In the genomic region with DNA sequence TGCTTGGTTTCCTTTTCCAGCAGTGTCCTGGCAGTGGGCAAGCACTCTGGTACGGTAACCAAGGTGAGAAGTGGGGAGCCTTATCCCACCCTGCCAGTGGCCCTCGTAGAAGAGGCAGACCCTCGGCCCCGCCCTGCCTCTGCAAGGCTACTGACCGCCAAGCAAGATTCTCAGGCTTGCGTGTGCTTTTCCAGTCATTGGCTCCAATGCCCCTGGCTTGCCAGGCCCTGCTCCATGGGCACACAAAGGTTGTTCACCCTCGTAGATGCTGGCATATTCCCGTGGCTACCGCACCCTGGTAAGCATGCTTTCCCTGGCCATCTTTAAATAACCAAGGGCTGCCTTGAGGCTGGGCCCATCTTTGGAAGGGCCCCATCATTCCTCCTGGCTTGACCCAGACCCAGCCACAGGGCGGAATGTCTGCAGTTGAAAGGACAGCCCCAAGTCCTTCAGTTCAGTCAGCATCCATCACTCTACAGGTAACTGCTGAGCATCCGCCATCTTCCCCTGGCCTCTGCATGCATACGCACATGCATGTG, we compare ENCODE assay signal across 16 mouse cellular contexts. TPM values are rescaled to one million over a fixed set of nuclear protein-coding genes. Genes with fewer than 3 reads are reported as not detected.
DNase-seq lines count a peak whose midpoint lies in the region; ATAC-seq lines count a peak whose summit lies in the region.
"Had no signal": no experiment of that assay in that cellular context is flagged by ENCODE, and none has a peak within 500 bp of the region (broad histone marks: within the 10 kb centered on the region; RNA-seq: fewer than 3 reads in every experiment).

No protein-coding gene starts in this region.

- H3K4me1 ChIP-seq in forebrain, embryonic 10.5 days, result peaks cover 84% of the 10 kb centered on the region
- H3K4me1 ChIP-seq in forebrain, embryonic 12.5 days, result peaks cover 53% of the 10 kb centered on the region
- H3K4me1 ChIP-seq in hindbrain, embryonic 16.5 days (ENCODE audit: control insufficient read depth, insufficient read depth, low read depth, low read length), result peaks cover 22% of the 10 kb centered on the region
- peaks cover 44% of the 10 kb centered on the region for H3K4me1 ChIP-seq in hindbrain, embryonic 13.5 days (replicated peaks)
- H3K4me1 ChIP-seq in limb, embryonic 10.5 days, result peaks cover 99% of the 10 kb centered on the region

- peak overlapping the region; percentile 48 for H3K27ac ChIP-seq in forebrain, embryonic 10.5 days
- no peak overlapping the region for H3K27ac ChIP-seq in forebrain, embryonic 12.5 days
- peak overlapping the region; percentile 23; the same call in 1 of the 2 replicates for H3K27ac ChIP-seq in hindbrain, embryonic 16.5 days (ENCODE audit: low read depth, low read length)
- no peak overlapping the region for H3K27ac ChIP-seq in hindbrain, embryonic 13.5 days
- peak overlapping the region; percentile 50 for H3K27ac ChIP-seq in limb, embryonic 10.5 days
- H3K27ac ChIP-seq: liver, embryonic 12.5 days; midbrain, embryonic 13.5 days; neural tube, embryonic 12.5 days had no signal

- peaks cover 45% of the 10 kb centered on the region for H3K27me3 ChIP-seq in forebrain, embryonic 10.5 days (ENCODE audit: poor library complexity, severe bottlenecking)
- H3K27me3 ChIP-seq in forebrain, embryonic 12.5 days, result peaks cover 9% of the 10 kb centered on the region
- no peaks in the 10 kb centered on the region for H3K27me3 ChIP-seq in hindbrain, embryonic 16.5 days (replicated peaks; ENCODE audit: control insufficient read depth, insufficient read depth, low read length)
- peaks cover 36% of the 10 kb centered on the region for H3K27me3 ChIP-seq in hindbrain, embryonic 13.5 days
- no peaks in the 10 kb centered on the region for H3K27me3 ChIP-seq in limb, embryonic 10.5 days (ENCODE audit: low read depth, poor library complexity, severe bottlenecking)
- H3K27me3 ChIP-seq: neural tube, embryonic 12.5 days had no signal

- no peak overlapping the region for H3K9ac ChIP-seq in forebrain, embryonic 12.5 days
- no peak overlapping the region for H3K9ac ChIP-seq in hindbrain, embryonic 16.5 days (ENCODE audit: low read depth, low read length)
- H3K9ac ChIP-seq in hindbrain, embryonic 13.5 days, result no peak overlapping the region
- H3K9ac ChIP-seq: liver, embryonic 12.5 days; midbrain, embryonic 13.5 days; neural tube, embryonic 12.5 days had no signal

- H3K4me3 ChIP-seq in forebrain, embryonic 10.5 days, result no peak overlapping the region
- H3K4me3 ChIP-seq in forebrain, embryonic 12.5 days (replicated peaks), result no peak overlapping the region
- no peak overlapping the region for H3K4me3 ChIP-seq in hindbrain, embryonic 16.5 days (ENCODE audit: low read length)
- no peak overlapping the region for H3K4me3 ChIP-seq in hindbrain, embryonic 13.5 days
- H3K4me3 ChIP-seq in limb, embryonic 10.5 days, result no peak overlapping the region
- H3K4me3 ChIP-seq: erythroblast, embryonic 14.5 days; liver, embryonic 12.5 days; midbrain, embryonic 13.5 days; neural tube, embryonic 12.5 days had no signal

- H3K36me3 ChIP-seq in forebrain, embryonic 10.5 days (replicated peaks), result no peaks in the 10 kb centered on the region
- H3K36me3 ChIP-seq in forebrain, embryonic 12.5 days (replicated peaks), result no peaks in the 10 kb centered on the region
- H3K36me3 ChIP-seq in hindbrain, embryonic 16.5 days (ENCODE audit: control insufficient read depth, insufficient read depth, low read length), result no peaks in the 10 kb centered on the region
- no peaks in the 10 kb centered on the region for H3K36me3 ChIP-seq in hindbrain, embryonic 13.5 days
- H3K36me3 ChIP-seq in limb, embryonic 10.5 days, result no peaks in the 10 kb centered on the region
- H3K36me3 ChIP-seq: liver, embryonic 12.5 days; midbrain, embryonic 13.5 days; neural tube, embryonic 12.5 days had no signal

- no peaks in the 10 kb centered on the region for H3K9me3 ChIP-seq in forebrain, embryonic 10.5 days
- H3K9me3 ChIP-seq in forebrain, embryonic 12.5 days, result no peaks in the 10 kb centered on the region
- no peaks in the 10 kb centered on the region for H3K9me3 ChIP-seq in hindbrain, embryonic 16.5 days (ENCODE audit: control insufficient read depth, low read length)
- H3K9me3 ChIP-seq in hindbrain, embryonic 13.5 days, result no peaks in the 10 kb centered on the region
- no peaks in the 10 kb centered on the region for H3K9me3 ChIP-seq in limb, embryonic 10.5 days (replicated peaks)
- H3K9me3 ChIP-seq: liver, embryonic 12.5 days; midbrain, embryonic 13.5 days; neural tube, embryonic 12.5 days had no signal

- 91% methylated on average over 12 of the region's 12 CpGs for WGBS in forebrain, embryonic 10.5 days
- WGBS in forebrain, embryonic 12.5 days, result 90% methylated on average over 12 of the region's 12 CpGs
- 86% methylated on average over 12 of the region's 12 CpGs for WGBS in hindbrain, embryonic 16.5 days
- 90% methylated on average over 12 of the region's 12 CpGs for WGBS in hindbrain, embryonic 13.5 days
- 83% methylated on average over 12 of the region's 12 CpGs for WGBS in limb, embryonic 10.5 days

- no peak for ATAC-seq in forebrain, embryonic 12.5 days (ENCODE audit: low FRiP score)
- no peak for ATAC-seq in hindbrain, embryonic 16.5 days
- ATAC-seq in hindbrain, embryonic 13.5 days (ENCODE audit: low FRiP score), result no peak
- ATAC-seq: liver, embryonic 12.5 days; midbrain, embryonic 13.5 days had no signal

- no peak for DNase-seq in forebrain, embryonic 10.5 days (ENCODE audit: extremely low spot score, low spot score)
- DNase-seq in cerebellum, adult 8-10 months, result peak; percentile 55
- DNase-seq in limb, embryonic 10.5 days (ENCODE audit: low spot score), result no peak
- no peak for DNase-seq in spleen, postnatal 36 days (ENCODE audit: low spot score in 2 of 2)
- no peak for DNase-seq in kidney, postnatal 4 days
- DNase-seq: B cell, adult 2 months; kidney, adult 18-20 months; spleen, adult 18-20 months; thymus, adult 18-20 months had no signal

- no peak overlapping the region for H3K4me2 ChIP-seq in forebrain, embryonic 12.5 days
- no peak overlapping the region for H3K4me2 ChIP-seq in hindbrain, embryonic 16.5 days (ENCODE audit: low read length)
- H3K4me2 ChIP-seq in hindbrain, embryonic 13.5 days, result no peak overlapping the region
- H3K4me2 ChIP-seq: liver, embryonic 12.5 days; midbrain, embryonic 13.5 days; neural tube, embryonic 12.5 days had no signal

RNA-seq across cellular contexts. Expression of gene Unc5b, which starts 11.7 kb away (rescaled TPM):
- polyA plus RNA-seq in forebrain, embryonic 10.5 days (2016; fragmentation: Nextera tagmentation; extraction: Ambion mirVana), result 3.2 and 3.4 TPM in 2 replicates
- 3.6 and 4.7 TPM in 2 replicates for polyA plus RNA-seq in forebrain, embryonic 12.5 days (2016; fragmentation: Nextera tagmentation; extraction: Ambion mirVana)
- polyA plus RNA-seq in hindbrain, embryonic 16.5 days (2015; fragmentation: Nextera tagmentation; extraction: Ambion mirVana), result 2.6 and 3.1 TPM in 2 replicates
- 2.5 and 3.3 TPM in 2 replicates for polyA plus RNA-seq in hindbrain, embryonic 13.5 days (2015; fragmentation: Nextera tagmentation; extraction: Ambion mirVana)
- polyA plus RNA-seq in limb, embryonic 10.5 days (2016; fragmentation: Nextera tagmentation; extraction: Ambion mirVana), result 10.2 and 11.8 TPM in 2 replicates
- polyA plus RNA-seq: erythroblast, embryonic 14.5 days had no signal

Comparison
In these comparisons a context has a peak if more than half of its experiments do, and no peak if none do; other contexts are left out.
1. H3K27ac ChIP-seq: peak in forebrain, embryonic 10.5 days (single experiment), hindbrain, embryonic 16.5 days (single experiment) and limb, embryonic 10.5 days (single experiment); none in forebrain, embryonic 12.5 days (single experiment) and hindbrain, embryonic 13.5 days (single experiment).